ENCODE assay signal across 11 mouse cellular contexts in the genomic region with DNA sequence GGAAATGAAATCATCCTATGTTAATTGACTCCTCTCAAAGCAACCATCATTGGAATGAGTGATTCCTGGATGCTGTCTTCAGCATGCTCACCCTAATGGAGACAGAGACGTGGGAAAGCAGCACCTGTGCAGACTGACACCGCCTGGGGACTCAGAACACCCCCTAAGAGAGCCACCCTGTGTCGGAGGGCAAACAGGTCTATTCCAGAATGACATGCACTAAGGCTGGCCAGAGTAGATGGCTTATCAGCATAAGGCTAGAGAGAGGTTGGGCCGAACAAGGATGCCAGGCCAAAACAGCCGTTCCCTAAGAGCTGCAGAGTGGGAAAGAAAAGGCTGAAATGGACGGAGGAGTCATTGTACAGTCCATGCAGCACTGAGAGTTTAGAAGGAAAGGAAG.
"Had no signal": no experiment of that assay in that cellular context is flagged by ENCODE, and none has a peak within 500 bp of the region (broad histone marks: within the 10 kb centered on the region; RNA-seq: fewer than 3 reads in every experiment).

No protein-coding gene starts in this region.

- H3K36me3 ChIP-seq: heart, embryonic 10.5 days; heart, embryonic 12.5 days; hindbrain, embryonic 13.5 days; hindbrain, embryonic 15.5 days; intestine, embryonic 15.5 days; kidney, embryonic 15.5 days; limb, embryonic 15.5 days had no signal

- H3K9me3 ChIP-seq: heart, embryonic 10.5 days; hindbrain, embryonic 13.5 days; hindbrain, embryonic 15.5 days; intestine, embryonic 15.5 days; kidney, embryonic 15.5 days; limb, embryonic 13.5 days; limb, embryonic 15.5 days; liver, embryonic 12.5 days had no signal

- H3K4me3 ChIP-seq: heart, embryonic 10.5 days; heart, embryonic 12.5 days; hindbrain, embryonic 13.5 days; hindbrain, embryonic 15.5 days; intestine, embryonic 15.5 days; kidney, embryonic 15.5 days; limb, embryonic 13.5 days; limb, embryonic 15.5 days; liver, embryonic 12.5 days had no signal

- H3K9ac ChIP-seq: heart, embryonic 12.5 days; hindbrain, embryonic 13.5 days; hindbrain, embryonic 15.5 days; intestine, embryonic 15.5 days; kidney, embryonic 15.5 days; limb, embryonic 13.5 days; limb, embryonic 15.5 days; liver, embryonic 12.5 days had no signal

- H3K27me3 ChIP-seq: heart, embryonic 12.5 days; hindbrain, embryonic 13.5 days; hindbrain, embryonic 15.5 days; intestine, embryonic 15.5 days; kidney, embryonic 15.5 days; limb, embryonic 13.5 days; limb, embryonic 15.5 days; liver, embryonic 12.5 days had no signal

- H3K27ac ChIP-seq: heart, embryonic 10.5 days; hindbrain, embryonic 13.5 days; hindbrain, embryonic 15.5 days; hindbrain, postnatal 0 days; intestine, embryonic 15.5 days; kidney, embryonic 15.5 days; kidney, postnatal 0 days; limb, embryonic 13.5 days; limb, embryonic 15.5 days; liver, embryonic 12.5 days had no signal

- H3K4me1 ChIP-seq: kidney, embryonic 15.5 days; limb, embryonic 13.5 days; limb, embryonic 15.5 days; liver, embryonic 12.5 days had no signal

- ATAC-seq: hindbrain, postnatal 0 days; intestine, embryonic 15.5 days had no signal

- H3K4me2 ChIP-seq: heart, embryonic 12.5 days; hindbrain, embryonic 13.5 days; hindbrain, embryonic 15.5 days; intestine, embryonic 15.5 days; kidney, embryonic 15.5 days; limb, embryonic 13.5 days; limb, embryonic 15.5 days; liver, embryonic 12.5 days had no signal
